Mouse (Mus musculus): ENCODE data around the gene Mcrs1. TPM values are rescaled to one million over a fixed set of nuclear protein-coding genes. Genes with fewer than 3 reads are reported as not detected.
"Not testable (repeated sequence)": the region's sequence is repeated elsewhere in the genome, so short reads cannot be mapped to it uniquely, and the experiment has no call there.

Mcrs1 gene
- total RNA-seq (2022) = 10 to 100 TPM; 86.7 to 96.0 (median 87.8) TPM

DNA sequence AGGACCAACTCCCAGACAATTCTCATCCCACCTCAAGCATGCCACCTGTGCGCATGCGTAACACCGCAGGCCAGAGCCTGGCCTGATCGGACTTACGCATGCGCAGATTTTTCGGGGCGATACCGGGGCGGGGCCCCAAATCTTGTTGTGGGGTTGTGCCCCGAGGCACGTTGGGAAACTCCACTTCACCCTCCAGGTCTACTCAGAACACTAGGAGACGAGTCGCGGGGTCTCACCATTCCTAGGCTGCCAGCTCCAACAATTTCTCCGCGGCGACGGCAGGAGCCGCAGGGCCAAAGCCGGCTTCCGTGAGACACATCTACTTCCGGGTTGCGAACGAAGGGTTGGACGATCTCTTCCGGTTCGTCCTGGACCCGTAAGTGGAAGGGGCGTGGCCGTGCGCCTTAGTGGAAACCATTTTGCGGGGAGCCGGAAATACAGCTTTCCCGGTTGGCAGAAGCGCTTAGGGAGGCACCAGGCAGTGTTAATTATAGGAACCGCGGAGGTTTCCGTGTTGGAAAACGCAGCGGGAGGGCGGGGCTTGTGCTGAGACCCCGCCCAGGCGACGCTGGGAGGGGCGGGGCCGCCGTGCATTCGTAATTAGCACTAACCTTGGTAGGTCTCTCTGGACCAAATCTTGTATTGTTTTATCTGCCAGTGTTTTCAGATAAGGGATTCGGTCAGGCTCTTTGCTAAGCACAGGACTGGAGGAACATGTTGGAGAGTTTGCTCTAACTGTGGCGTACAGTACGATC is at the start of gene Mcrs1:
Mcrs1 (minus strand) TSS at position 336 of the 755 bp plus-strand sequence.
- peak; percentile 95 to 98 for DNase-seq (ENCODE audit: low spot score in 2 of 2)

DNA sequence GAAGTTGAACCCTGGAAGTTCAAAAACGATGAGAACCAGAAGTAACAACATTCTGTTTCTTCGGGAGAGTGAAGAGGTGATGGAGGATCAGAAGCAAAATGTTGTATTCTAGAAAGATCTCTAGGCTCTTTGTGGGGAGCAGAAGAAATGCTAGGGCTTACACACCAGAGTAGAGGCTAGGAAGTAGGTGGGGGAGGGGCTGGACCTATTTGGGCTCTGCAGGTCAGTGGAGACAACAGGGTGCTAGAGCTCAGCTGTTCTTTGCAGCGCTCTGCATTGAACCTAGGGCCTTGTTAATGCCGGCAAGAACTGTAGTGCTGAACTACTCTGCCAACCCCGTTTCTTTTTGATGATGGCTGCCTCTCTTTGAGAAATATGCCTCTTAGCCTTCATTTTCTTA is 44.5 kb upstream of the Mcrs1 start:
- DNase-seq (ENCODE audit: low spot score in 2 of 2) = no peak

DNA sequence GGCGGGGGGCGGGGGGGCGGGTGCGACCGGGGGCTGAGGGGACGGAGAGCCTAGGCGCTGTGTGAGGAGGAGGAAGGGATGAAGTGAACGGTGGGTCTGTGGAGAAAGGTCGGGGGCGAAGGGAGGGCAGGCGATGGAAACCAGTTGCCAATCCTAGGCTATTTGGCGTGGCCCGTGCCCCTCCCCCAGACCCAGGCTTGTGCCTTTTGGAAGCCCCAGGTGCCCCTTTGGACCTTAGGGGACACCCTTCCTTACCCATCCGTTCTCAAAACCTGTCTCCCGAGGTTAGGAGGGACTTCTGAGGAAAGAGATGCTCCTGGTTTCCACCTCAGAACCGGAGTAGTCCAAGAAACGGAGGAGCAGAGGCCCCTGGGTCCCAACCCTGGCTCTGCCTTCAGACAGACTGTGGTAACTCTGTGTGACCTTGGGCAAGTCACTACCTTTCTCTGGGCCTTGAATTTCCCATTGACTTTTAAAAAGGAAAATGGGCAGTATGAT is 43.8 kb upstream of the Mcrs1 start, which contains the start of gene Fam186b:
Fam186b (minus strand) TSS at position 405 of the 498 bp plus-strand sequence.
- peak in 1 of 2 experiments; percentile 44 for DNase-seq (ENCODE audit: low spot score in 2 of 2)

DNA sequence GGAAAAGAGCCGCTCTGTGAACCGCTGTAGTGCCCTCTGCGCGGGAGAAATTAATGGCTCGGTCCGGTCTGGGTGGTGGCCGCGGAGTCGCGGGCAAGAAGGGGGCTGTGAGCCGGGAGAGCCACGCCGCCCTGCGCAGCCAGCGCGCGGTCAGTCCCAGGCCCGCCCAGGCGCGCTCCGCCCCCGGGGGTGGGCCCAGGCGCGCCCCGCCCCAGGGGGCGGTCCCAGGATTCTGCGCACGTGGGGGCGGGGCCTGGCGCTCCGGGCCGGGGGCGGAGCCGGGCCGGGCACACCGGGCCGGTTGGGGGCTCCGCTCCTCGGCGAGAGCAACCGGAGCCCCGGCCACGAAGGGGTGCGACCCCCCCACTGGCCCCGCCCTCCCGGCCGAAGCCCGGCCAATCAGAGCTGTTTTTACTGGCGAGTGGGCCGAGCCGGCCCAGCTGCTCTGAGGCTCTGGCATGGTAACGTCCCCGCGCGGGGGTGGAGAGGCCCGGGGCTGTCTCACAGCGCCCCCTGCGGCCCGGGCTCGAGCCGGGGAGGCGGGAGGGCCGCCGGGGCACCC is 43.1 kb upstream of the Mcrs1 start, which contains the start of gene Prpf40b:
Prpf40b (plus strand) TSS at position 275 of the 562 bp plus-strand sequence.
- DNase-seq (ENCODE audit: low spot score in 2 of 2) = peak; percentile 88 to 97

DNA sequence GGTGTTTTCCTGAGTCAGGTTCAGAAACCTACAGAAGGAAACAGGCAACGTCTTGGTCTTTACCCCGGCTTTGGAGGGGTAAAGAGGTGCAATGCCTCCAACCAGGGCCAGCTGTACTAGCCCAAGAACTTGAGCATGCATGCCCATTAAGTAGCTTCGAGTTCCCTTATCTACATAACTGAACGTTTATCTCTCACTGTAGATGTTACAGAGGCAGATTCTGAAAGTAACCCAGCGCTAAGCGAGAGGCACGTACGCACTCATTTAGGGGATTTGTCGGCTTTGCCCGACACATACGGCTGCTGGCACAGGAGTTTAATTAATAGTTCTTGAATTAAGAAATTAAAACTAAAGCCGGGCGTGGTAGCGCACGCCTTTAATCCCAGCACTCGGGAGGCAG is 42.5 kb upstream of the Mcrs1 start:
- DNase-seq (ENCODE audit: low spot score in 2 of 2) = no peak

DNA sequence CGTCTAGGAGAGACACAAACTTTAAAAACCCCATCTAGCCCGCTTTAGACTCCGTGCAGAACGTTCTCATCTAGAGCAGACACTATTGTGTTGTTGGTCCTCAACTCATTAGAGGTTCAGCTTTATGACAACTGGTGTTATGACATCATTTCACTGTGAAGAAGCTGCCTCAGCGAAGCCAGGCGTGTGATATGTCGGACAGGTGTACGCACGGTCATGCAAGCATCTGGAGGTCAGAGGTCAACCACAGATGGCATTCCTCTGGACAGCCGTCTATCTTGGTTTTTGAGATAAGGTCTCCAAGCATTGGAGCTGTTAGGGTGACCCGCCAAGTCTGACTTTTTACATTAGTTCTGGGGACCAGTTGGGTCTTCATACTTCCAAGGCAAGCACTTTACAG is 38.8 kb upstream of the Mcrs1 start:
- DNase-seq (ENCODE audit: low spot score in 2 of 2) = no peak

DNA sequence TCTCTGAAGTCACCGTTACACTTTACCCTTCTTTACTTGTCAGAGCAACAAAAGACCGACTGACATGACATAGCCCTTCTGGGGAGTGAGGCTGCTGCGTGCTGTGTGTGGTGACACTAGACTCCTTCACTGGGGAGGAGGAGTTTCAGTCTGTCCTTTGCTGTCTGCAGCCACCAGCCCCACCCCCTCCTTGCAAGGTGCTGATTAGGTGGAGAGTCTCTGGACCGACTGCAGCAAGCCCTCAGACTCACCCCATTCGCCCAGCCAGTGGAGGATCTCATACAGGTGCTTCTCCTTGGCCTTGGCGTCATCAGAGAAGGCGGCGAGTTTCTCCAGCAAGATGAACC is 33.4 kb upstream of the Mcrs1 start:
- no peak for DNase-seq (ENCODE audit: low spot score in 2 of 2)

DNA sequence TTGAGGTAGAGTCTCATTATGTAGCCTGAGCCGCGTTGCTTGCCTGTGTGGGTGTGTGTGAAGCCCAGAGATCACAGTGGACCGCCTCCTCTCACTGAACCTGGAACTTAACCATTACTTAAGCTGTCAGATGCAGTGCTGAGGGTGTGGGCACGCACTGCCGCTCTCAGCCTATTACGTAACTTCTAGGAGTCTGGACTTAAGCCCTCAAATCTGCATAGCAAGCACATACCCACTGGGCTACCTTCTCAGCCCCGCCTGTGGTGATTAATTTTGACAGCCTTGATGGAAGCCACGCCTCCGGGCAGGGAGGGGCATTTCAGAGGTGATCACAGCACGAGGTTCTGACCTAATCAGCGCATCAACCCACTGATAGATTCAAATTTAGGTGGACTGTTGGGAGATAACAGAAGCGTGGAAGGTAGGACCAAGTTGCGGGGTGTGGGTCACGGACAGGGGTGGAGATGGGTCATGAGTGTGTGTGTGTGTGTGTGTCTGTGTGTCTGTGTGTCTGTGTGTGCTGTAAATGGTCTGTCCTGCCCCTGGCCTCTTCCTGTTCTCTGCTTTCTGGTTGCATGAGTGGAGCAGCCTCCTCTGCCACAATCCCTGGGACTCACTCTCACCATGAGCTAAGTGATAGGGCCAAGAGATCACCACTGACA is 32.9 kb upstream of the Mcrs1 start:
- DNase-seq (ENCODE audit: low spot score in 2 of 2) = no peak

DNA sequence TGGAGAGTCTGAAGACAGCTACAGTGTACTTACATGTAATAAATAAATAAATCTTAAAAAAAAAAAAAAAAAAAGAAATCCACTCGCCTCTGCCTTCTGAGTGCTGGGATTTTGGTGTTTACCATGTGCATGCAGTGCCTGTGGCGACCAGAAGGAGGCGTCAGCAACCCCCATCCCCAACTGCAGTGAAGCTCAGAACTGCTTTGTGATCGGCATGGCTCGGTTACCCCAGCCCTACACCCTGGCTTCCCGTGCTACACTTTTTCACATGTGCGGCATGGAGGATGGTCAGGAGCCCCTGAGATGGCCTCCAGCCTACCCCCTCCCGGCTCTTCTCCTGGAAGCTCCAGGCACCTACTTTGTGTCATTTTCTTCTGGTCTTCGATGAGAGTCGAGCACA is 31.7 kb upstream of the Mcrs1 start:
- DNase-seq (ENCODE audit: low spot score in 2 of 2) = no peak

DNA sequence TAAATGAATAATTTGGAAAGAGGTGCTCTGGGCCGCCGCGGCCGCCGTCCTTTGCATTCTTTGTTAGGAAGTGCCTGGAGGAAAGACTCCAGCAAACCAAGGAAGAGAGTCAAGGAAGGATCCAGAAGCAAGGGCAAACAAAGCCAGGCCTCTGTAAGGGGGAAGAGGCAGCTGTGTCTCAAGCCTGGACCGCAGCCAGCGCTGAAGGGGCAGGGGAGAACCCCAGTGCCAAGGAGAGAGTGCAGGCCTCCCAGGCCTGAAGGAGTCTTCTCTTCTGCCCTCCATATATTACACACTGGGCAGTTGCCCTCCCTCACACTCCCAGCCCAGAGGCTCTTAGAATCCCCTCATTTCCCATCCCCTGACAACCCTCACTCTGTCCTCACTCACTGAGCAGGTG is 26.5 kb upstream of the Mcrs1 start:
- DNase-seq (ENCODE audit: low spot score in 2 of 2) = no peak

DNA sequence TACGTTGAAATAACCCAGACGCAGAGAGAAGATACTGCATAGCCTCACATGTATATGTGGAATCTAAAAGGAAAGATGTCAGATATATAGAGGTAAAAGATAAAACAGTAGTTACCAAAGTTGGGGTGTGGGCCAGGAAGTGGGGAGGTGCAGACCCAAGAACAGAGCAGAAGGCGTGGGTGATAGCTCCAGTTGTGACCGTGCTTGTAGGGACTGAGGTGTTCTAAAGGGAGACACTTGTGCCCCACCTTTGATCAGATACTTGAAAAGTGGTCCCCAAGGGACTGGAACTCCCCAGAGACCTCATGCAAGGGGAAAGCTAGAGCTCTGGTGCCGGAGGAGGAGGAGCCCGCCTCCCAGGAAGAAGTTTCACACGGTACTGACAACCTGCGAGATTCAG is 24.3 kb upstream of the Mcrs1 start:
- no peak for DNase-seq (ENCODE audit: low spot score in 2 of 2)

DNA sequence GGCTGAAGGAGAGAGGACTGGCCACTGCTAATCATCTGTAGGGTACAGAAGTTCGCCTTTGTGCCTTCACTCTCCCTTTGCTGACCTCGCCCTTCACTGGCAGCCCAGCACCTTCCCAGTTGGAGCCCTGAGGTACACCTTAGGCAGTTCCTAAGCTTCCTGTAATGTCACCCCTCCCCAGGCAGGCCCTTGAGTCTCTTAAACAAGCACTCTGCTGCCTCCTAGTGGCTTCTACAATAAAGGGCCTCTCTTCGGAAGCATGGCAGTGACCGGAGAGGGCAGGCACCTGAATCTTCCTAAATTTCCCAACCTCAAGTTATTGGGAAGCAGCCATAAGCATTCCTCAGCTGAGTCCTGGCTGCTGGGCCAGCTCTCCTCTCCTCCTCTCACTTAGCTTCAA is 13.9 kb upstream of the Mcrs1 start:
- no peak for DNase-seq (ENCODE audit: low spot score in 2 of 2)

DNA sequence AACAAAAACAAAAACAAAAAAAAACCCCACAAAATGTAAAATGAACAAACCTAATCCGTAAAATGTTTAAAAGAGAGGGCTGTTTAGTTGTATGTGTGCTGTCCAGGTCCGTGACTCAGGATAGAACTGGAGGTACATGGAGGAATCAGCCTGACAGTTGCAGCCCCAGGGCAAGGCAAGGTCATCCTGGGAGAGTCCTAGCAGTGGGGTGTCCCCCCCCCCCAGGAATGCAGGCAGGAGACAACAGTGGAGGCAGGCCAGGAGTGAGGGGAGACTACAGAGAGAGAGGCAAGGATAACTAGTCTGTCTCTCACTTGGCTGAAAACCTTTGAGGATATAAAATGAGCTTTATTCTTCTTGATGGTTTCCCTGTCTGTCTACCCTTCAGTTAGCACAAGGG is 12.6 kb upstream of the Mcrs1 start:
- DNase-seq (ENCODE audit: low spot score in 2 of 2) = no peak

DNA sequence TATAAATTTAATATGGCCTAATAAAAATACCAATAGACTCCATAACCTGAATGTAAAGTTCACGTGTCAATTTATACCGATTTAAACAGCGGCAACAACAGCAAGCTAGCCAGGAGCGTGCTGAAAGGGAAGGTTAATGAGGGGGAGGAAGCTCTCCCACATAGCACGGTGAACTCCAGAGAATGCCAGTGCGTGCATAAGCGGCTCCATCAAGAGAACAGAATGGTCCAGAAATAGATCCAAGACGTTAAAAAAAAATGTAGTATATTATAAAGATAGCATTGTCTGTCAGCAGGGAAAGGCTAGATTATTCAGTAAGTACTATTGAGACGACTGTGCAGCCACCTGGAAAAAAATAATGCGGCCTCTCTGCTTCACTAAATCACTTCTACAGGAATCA is 10.9 kb upstream of the Mcrs1 start:
- no peak for DNase-seq (ENCODE audit: low spot score in 2 of 2)

DNA sequence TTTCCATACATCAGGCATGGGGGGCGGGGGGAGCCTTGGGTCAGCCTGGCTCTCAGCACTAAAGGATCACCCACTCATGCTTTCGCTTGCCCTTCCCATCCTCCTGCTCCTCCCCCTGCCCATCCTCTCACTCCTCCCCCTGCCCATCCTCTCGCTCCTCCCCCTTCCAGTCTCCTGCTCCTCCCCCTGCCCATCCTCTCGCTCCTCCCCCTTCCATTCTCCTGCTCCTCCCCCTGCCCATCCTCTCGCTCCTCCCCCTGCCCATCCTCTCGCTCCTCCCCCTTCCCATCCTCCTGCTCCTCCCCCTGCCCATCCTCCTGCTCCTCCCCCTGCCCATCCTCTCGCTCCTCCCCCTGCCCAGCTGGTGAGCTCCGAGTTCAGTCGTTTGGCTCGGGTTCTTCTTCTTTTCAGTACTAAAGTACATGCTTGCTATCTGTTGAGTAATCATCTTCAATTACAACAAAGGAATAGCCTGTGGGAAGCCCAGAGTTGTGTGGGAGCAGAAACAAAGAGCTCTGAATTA is 8.0 kb upstream of the Mcrs1 start:
- peak in 1 of 2 experiments; percentile 63 for DNase-seq (ENCODE audit: low spot score in 2 of 2)

DNA sequence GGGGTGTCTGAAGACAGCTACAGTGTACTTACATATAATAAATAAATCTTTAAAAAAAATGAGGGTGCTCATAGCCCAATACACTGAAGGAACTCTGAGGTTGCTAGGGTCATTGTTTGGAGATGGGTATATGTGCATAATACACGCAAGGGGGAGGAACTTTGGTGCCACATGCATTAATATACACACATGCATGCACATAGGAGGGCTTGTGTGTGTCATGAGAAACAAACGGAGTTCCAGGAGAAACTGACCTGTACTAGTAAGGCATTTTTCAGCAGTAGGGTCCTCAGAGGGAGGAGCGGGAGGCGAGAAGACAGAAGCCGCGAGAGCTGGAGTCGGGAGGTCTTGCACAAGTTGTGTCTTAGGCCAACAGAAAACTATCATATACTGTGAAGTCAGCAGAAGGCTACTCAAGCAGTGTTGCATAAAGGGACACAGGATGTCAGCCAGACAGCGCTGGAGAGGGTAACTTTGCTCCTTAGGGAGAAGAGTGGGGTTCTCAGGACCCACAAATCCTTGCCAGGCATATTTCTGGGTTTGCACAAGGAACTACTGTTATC is 7.5 kb upstream of the Mcrs1 start:
- DNase-seq (ENCODE audit: low spot score in 2 of 2) = no peak

DNA sequence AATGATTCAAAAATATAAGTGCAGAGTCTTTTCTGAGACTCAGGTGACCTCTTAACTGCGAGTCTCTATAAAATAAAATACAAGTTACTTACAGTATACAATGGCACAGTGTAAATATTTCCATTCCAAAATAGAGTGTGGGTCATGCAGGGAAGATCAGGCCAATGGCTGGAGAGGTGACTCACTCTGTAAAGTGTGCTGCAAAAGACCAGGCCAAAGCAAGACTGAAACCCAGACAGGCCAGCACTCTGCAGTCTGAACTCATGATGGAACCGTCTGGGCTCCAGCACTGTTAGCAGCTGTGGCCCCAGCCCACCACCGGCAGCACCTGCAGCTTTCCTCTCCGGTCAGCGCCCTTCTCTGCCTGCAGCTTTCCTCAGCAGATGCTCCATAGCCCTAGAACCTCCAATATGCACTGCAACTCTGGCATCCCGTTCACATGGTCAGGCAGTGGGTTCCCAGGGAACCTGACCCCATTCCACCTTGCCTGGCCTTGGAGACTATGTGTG is 3.5 kb upstream of the Mcrs1 start:
- no peak for DNase-seq (ENCODE audit: low spot score in 2 of 2)

DNA sequence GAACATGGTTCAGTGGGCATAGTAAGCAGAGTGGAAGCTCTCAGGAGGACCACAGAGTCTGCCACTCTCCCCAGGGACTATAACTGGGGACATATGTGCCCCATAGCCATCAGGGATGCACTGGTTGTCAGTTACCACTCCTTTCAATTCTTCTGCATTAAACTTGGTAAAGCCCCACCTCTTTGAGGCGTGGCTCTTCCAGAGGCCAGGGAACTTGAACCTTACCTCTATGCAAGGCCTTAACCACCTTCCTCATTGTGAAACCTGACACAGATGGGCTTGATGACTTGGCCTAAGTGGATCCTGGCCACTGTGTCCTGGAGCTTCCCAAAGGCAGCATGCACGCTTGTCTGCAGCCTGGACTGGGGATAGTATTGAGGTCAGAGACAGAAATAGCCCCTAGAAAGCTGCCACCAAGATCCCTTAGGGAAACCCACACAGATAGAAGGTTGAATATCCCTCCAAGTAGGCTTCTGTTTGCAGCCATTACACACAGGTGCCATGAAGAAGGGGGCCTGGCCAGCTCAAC is 2.8 kb upstream of the Mcrs1 start:
- DNase-seq (ENCODE audit: low spot score in 2 of 2) = no peak

DNA sequence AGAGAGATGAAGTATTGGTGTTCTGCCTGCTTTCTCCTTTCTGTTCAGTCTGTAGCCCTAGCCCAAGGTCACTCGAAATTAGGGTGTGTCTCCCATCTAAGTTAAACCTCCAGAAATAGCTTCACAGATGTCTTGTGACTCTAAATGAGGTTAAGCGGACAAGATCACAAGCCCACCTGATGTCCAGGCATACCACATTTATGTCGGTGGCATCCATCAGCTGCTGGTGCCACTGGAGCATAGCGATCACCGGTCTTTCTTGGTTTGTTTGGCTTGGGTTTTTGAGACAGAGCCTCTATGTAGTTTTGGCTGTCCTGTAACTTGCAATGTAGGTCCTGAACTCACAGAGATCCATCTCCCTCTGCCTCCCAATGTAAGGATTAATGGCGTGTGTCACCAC is 2.0 kb upstream of the Mcrs1 start:
- no peak for DNase-seq (ENCODE audit: low spot score in 2 of 2)

DNA sequence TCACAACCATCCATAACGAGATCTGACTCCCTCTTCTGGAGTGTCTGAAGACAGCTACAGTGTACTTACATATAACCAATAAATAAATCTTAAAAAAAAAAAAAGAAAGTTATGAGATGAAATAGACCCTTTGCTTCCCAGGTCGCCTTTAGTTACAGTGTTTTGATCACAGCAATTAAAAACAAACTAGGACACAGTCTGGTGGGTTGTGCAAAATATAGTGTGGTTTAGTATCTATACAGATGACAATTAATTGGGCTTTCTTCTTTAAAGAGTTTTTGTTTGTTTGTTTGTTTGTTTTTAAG is 1.4 kb upstream of the Mcrs1 start:
- DNase-seq (ENCODE audit: low spot score in 2 of 2) = not testable (repeated sequence)

DNA sequence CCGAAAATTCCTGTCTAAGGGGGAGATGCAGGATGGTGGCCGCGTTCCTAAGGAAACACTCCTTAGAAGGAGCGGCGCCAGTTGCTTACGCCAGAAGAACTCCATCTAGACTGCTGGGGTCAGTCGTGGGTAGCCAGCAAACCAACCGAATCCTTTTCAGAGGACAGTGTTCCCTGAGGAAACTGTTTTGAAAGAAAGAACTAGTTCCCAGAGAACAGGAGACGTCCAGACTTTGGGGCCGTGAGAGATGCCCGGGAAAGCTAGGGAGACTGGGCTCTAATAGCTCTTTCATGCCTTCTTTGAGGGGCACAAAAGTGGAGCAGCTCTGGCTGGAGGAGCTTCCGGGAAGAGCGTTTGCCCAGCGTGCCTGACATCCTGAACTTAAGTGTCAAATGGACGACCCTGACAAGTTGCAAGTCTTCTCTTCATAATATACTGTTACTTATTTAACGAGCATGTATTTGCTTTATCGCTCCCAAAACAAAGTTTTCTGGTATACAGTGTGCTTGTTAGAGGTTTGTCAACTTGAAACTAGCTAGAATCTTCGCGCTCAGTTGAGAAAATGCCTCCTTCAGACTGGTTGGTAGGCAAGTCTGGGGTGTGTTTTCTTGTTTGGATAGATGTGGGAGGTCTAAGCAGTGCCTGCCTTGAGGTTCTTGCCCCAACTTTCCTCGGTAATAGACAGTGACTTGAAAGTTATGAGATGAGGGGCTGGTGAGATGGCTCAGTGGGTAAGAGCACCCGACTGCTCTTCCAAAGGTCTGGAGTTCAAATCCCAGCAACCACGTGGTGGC is 817 bp upstream of the Mcrs1 start:
- no peak for DNase-seq (ENCODE audit: low spot score in 2 of 2)

All from left cerebral cortex, adult 8-10 months (tissue).